Mouse (Mus musculus) hindbrain, embryonic 16.5 days (tissue): ENCODE measurements around the gene Inpp5d. TPM values are rescaled to one million over a fixed set of nuclear protein-coding genes. Genes with fewer than 3 reads are reported as not detected.
A peak's percentile ranks its signal among the peaks of the same experiment; 100 is the strongest.

Source experiments
- ATAC-seq: fragments of 200-750 bp; cut with Nextera tagmentation; 2 replicates; pipeline ENCODE4 v1.8.0; 2017; ENCODE audit warnings: moderate TSS enrichment, moderate library complexity
- H3K27ac ChIP-seq: fragments of 300-500 bp; sonication (generic); 2 replicates; pipeline ENCODE4 v1.5.1; 2014; ENCODE audit warnings: low read depth, mild to moderate bottlenecking, control low read depth, low read length, moderate library complexity
- H3K27me3 ChIP-seq: fragments of 300-500 bp; sonication (generic); replicated peaks from 2 replicates; pipeline ENCODE4 v1.6.1; 2014; ENCODE audit warnings: low read length; ENCODE audit not compliant: control insufficient read depth, insufficient read depth
- H3K36me3 ChIP-seq: fragments of 300-500 bp; sonication (generic); 2 replicates; pipeline ENCODE4 v1.6.1; 2014; ENCODE audit warnings: mild to moderate bottlenecking, low read length, moderate library complexity, mixed read lengths; ENCODE audit not compliant: control insufficient read depth, insufficient read depth
- H3K4me1 ChIP-seq: fragments of 300-500 bp; sonication (generic); 2 replicates; pipeline ENCODE4 v1.6.1; 2014; ENCODE audit warnings: low read depth, low read length; ENCODE audit not compliant: control insufficient read depth, insufficient read depth
- H3K4me2 ChIP-seq: fragments of 300-500 bp; sonication (generic); 2 replicates; pipeline ENCODE4 v1.6.1; 2014; ENCODE audit warnings: mild to moderate bottlenecking, low read length, control low read depth, moderate library complexity
- H3K4me3 ChIP-seq: fragments of 300-500 bp; sonication (generic); 2 replicates; pipeline ENCODE4 v1.5.1; 2014; ENCODE audit warnings: mild to moderate bottlenecking, low read length, control low read depth, moderate library complexity
- H3K9ac ChIP-seq: fragments of 300-500 bp; sonication (generic); 2 replicates; pipeline ENCODE4 v1.6.1; 2014; ENCODE audit warnings: low read depth, mild to moderate bottlenecking, control low read depth, low read length, moderate library complexity
- H3K9me3 ChIP-seq: fragments of 300-500 bp; sonication (generic); 2 replicates; pipeline ENCODE4 v1.6.1; 2014; ENCODE audit warnings: mild to moderate bottlenecking, low read length, moderate library complexity; ENCODE audit not compliant: control insufficient read depth
- WGBS: fragments of 180-500 bp; shearing (Covaris S2); extraction: QIAGEN DNeasy Blood & Tissue Kit; methylation state at CpG from one replicate; pipeline ENCODE4 v1.1.7; 2014; 5-methylcytosine and 5-hydroxymethylcytosine counted together
- polyA plus RNA-seq: library from polyadenylated mRNA; unstranded; fragments of >200 nt; fragmentation: Nextera tagmentation; extraction: Ambion mirVana; gene quantifications from 2 replicates; pipeline ENCODE4 v1.2.1, GENCODE M21; 2015

Inpp5d gene
- polyA plus RNA-seq, 1 experiment from 2014 or later, result 3.2 TPM

GRCm38 (mm10) chr1:87659618-87659960 lies 39.5 kb downstream of the Inpp5d start:
- H3K4me2 ChIP-seq, result no peak overlapping the region
- H3K36me3 ChIP-seq, result no peaks in the 10 kb centered on the region
- no peak for ATAC-seq
- H3K9me3 ChIP-seq, result no peaks in the 10 kb centered on the region
- H3K9ac ChIP-seq, result no peak overlapping the region
- peaks cover 3% of the 10 kb centered on the region; the same call in 1 of the 2 replicates for H3K4me1 ChIP-seq
- H3K27ac ChIP-seq, result no peak overlapping the region
- H3K27me3 ChIP-seq, result no peaks in the 10 kb centered on the region
- no peak overlapping the region for H3K4me3 ChIP-seq
- WGBS, result 70% methylated on average over 4 of the region's 4 CpGs

- Histone ChIP-seq H3K4me2 (no peak overlapping the region), H3K4me3 (no peak overlapping the region), H3K9me3 (no peaks in the 10 kb centered on the region), H3K36me3 (no peaks in the 10 kb centered on the region), H3K4me1 (peaks cover 3% of the 10 kb centered on the region; the same call in 1 of the 2 replicates), H3K27ac (no peak overlapping the region), H3K27me3 (no peaks in the 10 kb centered on the region), H3K9ac (no peak overlapping the region)
- WGBS, result 80% methylated on average over 1 of the region's 1 CpGs
- no peak for ATAC-seq
Observed at GRCm38 (mm10) chr1:87660740-87661139, 40.6 kb downstream of the Inpp5d start.

- 79% methylated on average over 2 of the region's 2 CpGs for WGBS
- no peak for ATAC-seq
- no peak overlapping the region for H3K4me3 ChIP-seq
Observed at GRCm38 (mm10) chr1:87663992-87664391, 43.9 kb downstream of the Inpp5d start.

GRCm38 (mm10) chr1:87667006-87667405 lies 46.9 kb downstream of the Inpp5d start:
- Histone ChIP-seq H3K27ac (no peak overlapping the region), H3K4me3 (no peak overlapping the region), H3K4me1 (no peaks in the 10 kb centered on the region; the same call in 1 of the 2 replicates), H3K27me3 (no peaks in the 10 kb centered on the region), H3K9ac (no peak overlapping the region), H3K4me2 (no peak overlapping the region), H3K36me3 (no peaks in the 10 kb centered on the region), H3K9me3 (no peaks in the 10 kb centered on the region)
- 81% methylated on average over 1 of the region's 1 CpGs for WGBS
- no peak for ATAC-seq

More at GRCm38 (mm10) chr1:87663992-87664391, 43.9 kb downstream of the Inpp5d start:
- Histone ChIP-seq H3K9me3 (no peaks in the 10 kb centered on the region), H3K27me3 (no peaks in the 10 kb centered on the region), H3K4me2 (no peak overlapping the region), H3K4me1 (no peaks in the 10 kb centered on the region), H3K36me3 (no peaks in the 10 kb centered on the region), H3K9ac (no peak overlapping the region), H3K27ac (no peak overlapping the region)

- ATAC-seq, result no peak
- H3K9ac ChIP-seq, result no peak overlapping the region
- H3K4me1 ChIP-seq, result no peaks in the 10 kb centered on the region; the same call in 1 of the 2 replicates
- no peak overlapping the region for H3K27ac ChIP-seq
- H3K27me3 ChIP-seq, result no peaks in the 10 kb centered on the region
- H3K9me3 ChIP-seq, result no peaks in the 10 kb centered on the region
- WGBS, result 88% methylated on average over 7 of the region's 7 CpGs
- no peak overlapping the region for H3K4me2 ChIP-seq
- H3K36me3 ChIP-seq, result no peaks in the 10 kb centered on the region
- H3K4me3 ChIP-seq, result no peak overlapping the region
Observed at GRCm38 (mm10) chr1:87668300-87668699, 48.2 kb downstream of the Inpp5d start.

- ATAC-seq, result peak; percentile 73
Observed at GRCm38 (mm10) chr1:87671483-87671882, 51.4 kb downstream of the Inpp5d start.

GRCm38 (mm10) chr1:87673822-87674604 lies 53.9 kb downstream of the Inpp5d start:
- 78% methylated on average over 9 of the region's 9 CpGs for WGBS
- Histone ChIP-seq H3K4me3 (no peak overlapping the region), H3K27me3 (no peaks in the 10 kb centered on the region), H3K4me1 (no peaks in the 10 kb centered on the region; the same call in 1 of the 2 replicates), H3K9ac (no peak overlapping the region), H3K9me3 (no peaks in the 10 kb centered on the region), H3K36me3 (no peaks in the 10 kb centered on the region), H3K27ac (no peak overlapping the region), H3K4me2 (no peak overlapping the region)
- no peak for ATAC-seq

More at GRCm38 (mm10) chr1:87671483-87671882, 51.4 kb downstream of the Inpp5d start:
- Histone ChIP-seq H3K4me2 (no peak overlapping the region), H3K27me3 (no peaks in the 10 kb centered on the region), H3K4me3 (no peak overlapping the region), H3K27ac (no peak overlapping the region), H3K36me3 (no peaks in the 10 kb centered on the region), H3K4me1 (no peaks in the 10 kb centered on the region; the same call in 1 of the 2 replicates), H3K9ac (no peak overlapping the region), H3K9me3 (no peaks in the 10 kb centered on the region)
- 36% methylated on average over 4 of the region's 4 CpGs for WGBS

GRCm38 (mm10) chr1:87676006-87676405 lies 55.9 kb downstream of the Inpp5d start:
- no peak overlapping the region for H3K27ac ChIP-seq
- no peak for ATAC-seq
- H3K4me3 ChIP-seq, result no peak overlapping the region
- H3K9ac ChIP-seq, result no peak overlapping the region
- H3K9me3 ChIP-seq, result no peaks in the 10 kb centered on the region
- no peaks in the 10 kb centered on the region for H3K27me3 ChIP-seq
- H3K4me2 ChIP-seq, result no peak overlapping the region
- H3K4me1 ChIP-seq, result no peaks in the 10 kb centered on the region; the same call in 1 of the 2 replicates
- 90% methylated on average over 6 of the region's 6 CpGs for WGBS
- no peaks in the 10 kb centered on the region for H3K36me3 ChIP-seq

GRCm38 (mm10) chr1:87679089-87679488 lies 59.0 kb downstream of the Inpp5d start:
- Histone ChIP-seq H3K9ac (no peak overlapping the region), H3K4me3 (no peak overlapping the region), H3K9me3 (no peaks in the 10 kb centered on the region; the same call in 1 of the 2 replicates), H3K27ac (no peak overlapping the region), H3K4me2 (no peak overlapping the region), H3K36me3 (no peaks in the 10 kb centered on the region), H3K4me1 (no peaks in the 10 kb centered on the region), H3K27me3 (no peaks in the 10 kb centered on the region)
- WGBS, result 81% methylated on average over 5 of the region's 5 CpGs
- no peak for ATAC-seq
